Comparison of ENCODE assay signal across 12 mouse cellular contexts in the genomic region with DNA sequence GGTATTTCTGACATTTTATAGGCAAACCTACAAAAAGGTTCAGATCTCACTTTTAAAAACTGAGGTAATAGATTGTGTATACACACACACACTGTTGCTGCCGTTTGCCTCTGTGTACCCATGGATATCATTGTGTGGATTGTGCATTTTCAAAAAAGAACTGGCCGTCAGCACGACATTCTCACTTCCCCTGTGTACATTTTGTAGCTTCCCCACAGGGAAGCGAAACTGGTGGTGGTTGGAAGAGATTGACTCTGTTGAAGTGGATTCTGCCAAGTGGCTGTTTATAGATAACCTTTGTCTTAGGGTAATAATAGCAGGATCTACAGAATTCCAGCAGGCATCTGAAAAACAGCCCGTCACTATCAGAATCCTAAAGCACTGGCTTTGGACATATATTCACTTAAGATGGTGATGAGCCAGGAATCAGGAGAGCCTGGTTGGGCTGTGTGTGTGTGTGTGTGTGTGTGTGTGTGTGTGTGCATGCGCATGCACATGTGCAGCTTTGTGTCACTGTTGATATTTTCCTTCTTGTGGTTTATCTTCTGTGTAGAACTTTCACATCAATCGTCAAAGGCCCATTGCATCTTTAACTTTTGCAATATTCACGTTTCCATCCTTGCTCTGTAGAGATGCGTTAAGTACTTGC.
A peak's percentile ranks its signal among the peaks of the same experiment; 100 is the strongest.
DNase-seq lines count a peak whose midpoint lies in the region; ATAC-seq lines count a peak whose summit lies in the region.
"Had no signal": no experiment of that assay in that cellular context is flagged by ENCODE, and none has a peak within 500 bp of the region (broad histone marks: within the 10 kb centered on the region; RNA-seq: fewer than 3 reads in every experiment).

No protein-coding gene starts in this region.

- DNase-seq in layer of hippocampus, adult 11-12 months (ENCODE audit: low spot score): peak; percentile 33
- DNase-seq in layer of hippocampus, postnatal 10 days (ENCODE audit: low spot score in 2 of 2): no peak
- DNase-seq in A20 (ENCODE audit: low read depth, low spot score): peak; percentile 92
- no peak for DNase-seq in cerebellum, postnatal 14 days
- DNase-seq in ovary, postnatal 36 days (ENCODE audit: low spot score): no peak
- no peak for DNase-seq in layer of hippocampus, adult 18-20 months (ENCODE audit: low spot score in 2 of 2)
- DNase-seq: cerebellum, adult 18-20 months; kidney, adult 18-20 months; kidney, postnatal 36 days; right cerebral cortex, adult 18-20 months had no signal

- peak; percentile 32 for ATAC-seq in CD4-positive, CD25-positive, alpha-beta regulatory T cell, adult 4 months
- peak; percentile 86 for ATAC-seq in megakaryocyte, adult 5-6 weeks (ENCODE audit: poor library complexity, severe bottlenecking)

Comparison
In these comparisons a context has a peak if more than half of its experiments do, and no peak if none do; other contexts are left out.
1. DNase-seq: peak in layer of hippocampus, adult 11-12 months (single experiment) and A20 (single experiment); none in layer of hippocampus, postnatal 10 days (0 of 2), cerebellum, postnatal 14 days (0 of 2), ovary, postnatal 36 days (single experiment) and layer of hippocampus, adult 18-20 months (0 of 2).